Mouse (Mus musculus): ENCODE results near the gene Ccdc74a.

Gene Ccdc74a

GRCm38 (mm10) chr16:17642311-17642710, 4.0 kb upstream of the Ccdc74a start:
- no peak for DNase-seq (ENCODE audit: low spot score)

DNA sequence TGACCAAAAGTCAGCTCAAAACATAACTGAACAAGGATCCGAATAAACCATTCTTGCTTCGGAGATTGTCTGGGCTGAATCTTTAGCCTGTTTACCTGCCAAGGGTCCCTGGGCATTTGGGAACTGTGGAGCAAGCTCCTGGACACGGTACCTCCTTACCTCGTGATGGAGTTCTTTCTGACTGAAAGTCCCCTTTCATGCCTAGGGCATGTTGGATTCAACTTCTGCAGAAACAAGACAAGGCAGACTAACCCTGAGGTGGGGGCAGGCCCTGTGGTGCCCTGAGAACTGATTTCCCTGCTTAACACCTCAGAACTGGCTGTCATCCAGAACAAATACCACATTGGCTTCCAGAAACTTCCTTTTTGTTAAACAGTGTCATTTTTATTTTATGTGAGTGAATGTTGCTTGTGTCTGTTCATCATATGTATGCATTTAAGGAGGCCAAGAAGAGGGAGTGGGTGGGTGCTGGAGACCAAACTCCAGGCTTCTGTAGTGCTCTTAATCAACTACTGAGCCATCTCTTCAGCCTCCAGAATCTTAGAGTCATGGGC, 2.8 kb upstream of the Ccdc74a start:
- no peak for DNase-seq (ENCODE audit: low spot score)

GRCm38 (mm10) chr16:17647156-17647555, 886 bp downstream of the Ccdc74a start:
- DNase-seq (ENCODE audit: low spot score), result no peak

GRCm38 (mm10) chr16:17647566-17648340, 1.5 kb downstream of the Ccdc74a start:
- no peak for DNase-seq (ENCODE audit: low spot score)

GRCm38 (mm10) chr16:17649925-17650605, 3.8 kb downstream of the Ccdc74a start:
- no peak for DNase-seq (ENCODE audit: low spot score)

DNA sequence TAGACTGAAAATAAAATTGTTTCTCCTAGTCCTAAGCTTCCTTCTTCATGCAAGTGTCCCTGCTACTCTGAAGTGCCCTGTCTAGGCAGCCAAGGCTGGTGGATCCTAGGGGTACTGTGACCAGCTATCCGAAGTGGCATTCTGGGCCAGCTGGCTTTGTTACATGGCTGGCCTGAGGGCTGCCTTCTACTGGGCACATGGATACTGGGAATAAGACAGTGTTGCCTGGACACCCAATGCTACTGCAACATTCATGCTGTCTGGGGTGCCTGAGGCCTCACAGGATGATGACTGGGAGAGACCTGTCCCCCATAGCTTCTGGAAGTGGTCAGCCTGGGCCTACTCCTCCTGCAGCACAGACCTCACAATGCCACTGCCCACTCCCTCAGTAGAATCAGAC, 4.4 kb downstream of the Ccdc74a start:
- DNase-seq (ENCODE audit: low spot score), result no peak

GRCm38 (mm10) chr16:17652607-17653006, 6.3 kb downstream of the Ccdc74a start:
- DNase-seq (ENCODE audit: low spot score), result no peak

- DNase-seq (ENCODE audit: low spot score), result no peak
Observed at GRCm38 (mm10) chr16:17653601-17654000, 7.3 kb downstream of the Ccdc74a start.

- no peak for DNase-seq (ENCODE audit: low spot score)
Observed at GRCm38 (mm10) chr16:17654188-17654795, 8.0 kb downstream of the Ccdc74a start.

DNA sequence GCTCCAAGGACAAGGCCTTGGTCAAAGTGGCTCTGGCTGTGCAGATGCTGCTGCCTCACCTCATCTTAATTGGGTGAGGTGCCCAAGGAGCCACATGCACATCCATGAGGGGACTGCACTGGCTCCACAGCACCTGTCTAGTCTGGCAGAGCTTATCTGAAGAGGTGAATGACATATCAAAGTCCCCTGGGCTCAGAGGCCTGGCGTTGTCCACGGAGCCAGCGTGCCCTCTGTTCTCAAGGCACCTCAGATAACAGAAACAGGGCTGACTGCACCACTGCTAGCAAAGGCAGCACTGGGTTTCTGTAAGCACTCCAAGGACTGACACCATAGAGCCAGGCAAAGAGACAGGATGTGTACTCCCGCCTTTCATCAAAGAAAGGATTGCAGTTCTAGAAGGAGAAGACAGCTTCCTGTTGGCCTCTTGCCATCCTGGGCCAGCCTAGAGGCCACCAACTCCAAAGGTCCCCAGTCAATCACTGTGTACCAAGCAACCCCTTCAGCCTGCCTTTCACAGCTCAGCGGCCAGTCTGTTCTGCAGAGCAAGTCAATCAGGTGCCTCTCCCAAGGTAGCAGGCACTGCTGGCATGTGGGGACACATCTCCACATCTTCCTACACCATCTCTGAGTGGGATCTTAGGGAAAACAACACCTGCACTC, 10.1 kb downstream of the Ccdc74a start:
- DNase-seq (ENCODE audit: low spot score), result no peak

- no peak for DNase-seq (ENCODE audit: low spot score)
Observed at GRCm38 (mm10) chr16:17665568-17665967, 19.3 kb downstream of the Ccdc74a start.

- no peak for DNase-seq (ENCODE audit: low spot score)
Observed at GRCm38 (mm10) chr16:17669886-17670285, 23.6 kb downstream of the Ccdc74a start.

- DNase-seq (ENCODE audit: low spot score), result no peak
Observed at GRCm38 (mm10) chr16:17694860-17695259, 48.6 kb downstream of the Ccdc74a start.
